Mouse (Mus musculus): ENCODE data around the gene Dvl1.

Dvl1 gene

DNA sequence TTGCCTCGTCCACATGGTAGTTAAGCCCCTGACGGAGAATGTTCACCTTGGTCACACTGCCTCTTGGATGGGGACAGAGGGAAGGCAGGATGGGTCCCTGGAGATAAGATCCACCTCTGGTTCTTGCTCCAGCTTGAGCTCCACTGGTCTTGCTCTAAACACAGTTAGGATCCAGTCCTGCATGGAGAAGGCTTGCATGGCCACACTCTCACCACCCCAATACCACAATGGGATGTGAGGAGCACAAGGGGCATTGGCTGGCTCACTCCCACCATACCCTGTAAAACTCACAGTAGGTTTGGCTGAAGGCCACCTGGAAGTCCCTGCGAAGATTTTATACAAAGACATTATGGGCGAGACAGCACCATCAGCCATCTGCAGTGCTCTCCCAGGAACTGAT lies 61.5 kb downstream of the Dvl1 start:
- no peak for DNase-seq (ENCODE audit: low spot score)

All from testis, postnatal 10 days (tissue).